Mouse (Mus musculus): ENCODE data around the gene Hltf.
A peak's percentile ranks its signal among the peaks of the same experiment; 100 is the strongest.
"Not testable (repeated sequence)": the region's sequence is repeated elsewhere in the genome, so short reads cannot be mapped to it uniquely, and the experiment has no call there.

The Hltf gene

GRCm38 (mm10) chr3:20104318-20104717, 46.7 kb downstream of the Hltf start:
- DNase-seq (ENCODE audit: low read depth, low spot score), result no peak

GRCm38 (mm10) chr3:20104776-20105175, 47.2 kb downstream of the Hltf start:
- DNase-seq (ENCODE audit: low read depth, low spot score), result no peak

DNA sequence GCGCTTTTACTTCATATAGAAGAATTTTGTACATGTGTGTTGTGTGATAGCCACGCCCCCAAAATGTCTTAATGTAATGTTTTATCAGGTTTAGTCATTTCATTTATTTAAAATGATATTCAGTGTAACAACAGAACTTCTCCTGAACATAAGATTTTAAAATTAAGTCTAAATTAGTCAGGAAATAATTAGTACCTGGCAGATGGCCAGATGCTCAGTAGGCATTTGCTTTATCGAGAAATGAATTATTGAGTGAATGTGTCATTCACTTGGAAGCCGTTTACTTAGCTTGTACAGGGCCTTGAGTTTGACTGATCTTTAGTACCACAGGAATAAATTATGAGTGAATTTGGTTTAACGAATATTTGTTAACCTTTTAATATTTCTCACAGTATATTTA, 51.3 kb downstream of the Hltf start:
- no peak for DNase-seq (ENCODE audit: low read depth, low spot score)

- no peak for DNase-seq (ENCODE audit: low read depth, low spot score)
Measured at GRCm38 (mm10) chr3:20111913-20112312, 54.3 kb downstream of the Hltf start.

DNA sequence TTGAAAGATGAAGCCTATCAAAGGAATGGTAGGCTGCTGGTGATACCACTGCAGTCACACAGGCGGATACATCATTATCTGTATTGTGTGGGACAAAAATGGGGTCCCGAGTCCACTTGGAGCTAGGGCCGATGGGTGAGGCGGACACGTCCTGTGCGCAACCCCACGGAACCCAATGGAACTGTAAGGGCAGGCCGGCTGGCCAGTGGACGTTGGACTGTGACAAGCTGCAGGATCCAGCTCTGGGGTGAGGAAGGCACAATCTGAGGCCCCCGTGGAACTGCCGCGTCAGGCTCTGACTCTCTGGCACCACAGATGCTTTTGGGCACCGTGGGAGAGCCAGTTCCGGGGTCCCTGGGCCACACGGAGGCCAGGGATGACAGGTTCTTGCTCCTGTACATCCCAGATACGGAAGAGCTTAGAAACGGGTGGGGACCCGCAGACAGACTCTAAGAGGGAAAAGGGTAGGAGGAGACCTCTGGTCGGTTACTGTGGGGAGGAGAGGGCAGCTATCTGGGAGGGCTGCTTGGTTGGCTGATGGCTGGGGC, 61.5 kb downstream of the Hltf start:
- no peak for DNase-seq (ENCODE audit: low read depth, low spot score)

DNA sequence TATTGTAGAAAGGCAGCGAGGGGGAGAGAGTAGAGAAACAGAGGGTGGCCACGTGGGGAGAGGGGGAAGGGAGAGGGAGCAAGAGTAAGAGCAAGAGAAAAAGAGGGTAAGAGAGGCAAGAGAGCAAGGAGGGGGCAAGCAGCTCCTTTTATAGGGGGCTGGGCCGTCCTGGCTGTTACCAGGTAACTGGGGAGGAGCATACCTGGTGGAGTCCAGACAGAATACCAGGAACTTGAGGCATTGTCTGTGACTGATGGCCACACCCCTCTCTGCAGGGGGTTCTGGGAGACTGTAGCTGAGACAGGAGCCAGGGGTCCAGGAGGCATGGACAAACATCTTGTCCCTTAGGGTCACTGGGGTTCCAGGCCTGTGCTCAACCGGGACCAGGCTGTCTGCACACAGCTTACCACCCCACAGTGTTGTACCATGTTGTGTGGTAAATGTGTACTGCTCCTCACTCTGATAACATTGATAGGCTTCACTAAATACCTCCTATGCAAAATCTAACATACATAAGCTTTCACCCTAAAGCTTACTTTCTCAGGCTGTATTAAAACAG, 62.2 kb downstream of the Hltf start:
- no peak for DNase-seq (ENCODE audit: low read depth, low spot score)

GRCm38 (mm10) chr3:20121582-20121981, 64.0 kb downstream of the Hltf start:
- DNase-seq (ENCODE audit: low read depth, low spot score), result not testable (repeated sequence)

- DNase-seq (ENCODE audit: low read depth, low spot score), result no peak
Measured at GRCm38 (mm10) chr3:20125604-20126003, 68.0 kb downstream of the Hltf start.

- no peak for DNase-seq (ENCODE audit: low read depth, low spot score)
Measured at GRCm38 (mm10) chr3:20127047-20127595, 69.5 kb downstream of the Hltf start.

DNA sequence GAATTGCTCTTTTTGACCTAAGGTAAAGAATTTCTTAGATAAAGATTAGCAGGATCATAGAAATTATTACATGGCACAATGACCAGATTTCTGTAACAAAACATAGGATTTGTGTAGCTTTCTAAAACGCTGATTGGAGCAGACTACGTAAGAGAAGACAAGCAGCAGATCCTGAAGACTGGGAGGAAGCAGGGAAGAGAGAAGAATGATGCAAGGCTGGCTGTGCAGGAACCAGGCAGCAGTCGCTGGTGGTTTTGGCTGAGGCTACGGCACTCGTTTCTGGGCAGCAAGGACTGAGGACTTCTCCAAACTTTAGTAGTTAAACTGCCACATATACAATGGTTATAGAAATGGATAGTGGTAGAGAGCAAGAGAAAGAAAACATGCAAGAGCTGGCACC, 71.9 kb downstream of the Hltf start:
- DNase-seq (ENCODE audit: low read depth, low spot score), result no peak

GRCm38 (mm10) chr3:20130456-20131349, 73.1 kb downstream of the Hltf start:
- no peak for DNase-seq (ENCODE audit: low read depth, low spot score)

DNA sequence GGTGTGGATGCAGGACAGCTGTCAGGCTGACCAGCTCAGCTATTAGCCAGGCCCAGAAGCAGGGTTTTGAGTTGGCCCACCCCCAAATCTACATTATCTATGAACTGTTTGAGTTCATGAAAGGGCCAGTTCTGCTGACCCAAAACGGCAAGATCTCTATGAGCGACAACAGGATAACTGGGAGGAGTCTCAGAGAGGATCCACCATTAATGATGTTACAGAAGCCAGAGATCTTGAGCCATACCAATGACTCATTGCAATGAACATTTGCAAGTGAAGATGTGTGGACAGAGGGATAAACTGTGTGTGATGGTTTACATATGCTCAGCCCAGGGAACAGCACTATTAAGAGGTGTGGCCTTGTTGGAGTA, 73.7 kb downstream of the Hltf start:
- DNase-seq (ENCODE audit: low read depth, low spot score), result no peak

- no peak for DNase-seq (ENCODE audit: low read depth, low spot score)
Measured at GRCm38 (mm10) chr3:20132731-20133130, 75.1 kb downstream of the Hltf start.

DNA sequence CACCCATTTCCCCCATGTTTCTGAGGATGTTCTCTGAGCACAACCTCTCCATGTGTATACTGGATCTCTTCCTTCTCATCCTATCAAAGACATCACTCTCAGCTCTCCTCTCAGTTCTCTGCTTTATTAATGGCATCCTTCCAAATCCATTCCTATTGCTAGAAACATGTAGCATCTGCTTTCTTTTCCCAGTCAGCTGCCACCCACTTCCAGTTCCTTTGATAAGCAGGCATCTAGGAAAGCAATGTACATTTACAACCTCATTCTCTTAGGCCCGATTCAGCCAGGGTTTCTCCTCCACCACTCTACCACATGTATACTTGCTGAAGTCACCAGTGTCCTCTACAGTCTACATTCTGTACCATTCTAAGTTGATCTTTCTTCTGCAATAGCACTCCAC, 76.1 kb downstream of the Hltf start:
- DNase-seq (ENCODE audit: low read depth, low spot score), result peak; percentile 59

DNA sequence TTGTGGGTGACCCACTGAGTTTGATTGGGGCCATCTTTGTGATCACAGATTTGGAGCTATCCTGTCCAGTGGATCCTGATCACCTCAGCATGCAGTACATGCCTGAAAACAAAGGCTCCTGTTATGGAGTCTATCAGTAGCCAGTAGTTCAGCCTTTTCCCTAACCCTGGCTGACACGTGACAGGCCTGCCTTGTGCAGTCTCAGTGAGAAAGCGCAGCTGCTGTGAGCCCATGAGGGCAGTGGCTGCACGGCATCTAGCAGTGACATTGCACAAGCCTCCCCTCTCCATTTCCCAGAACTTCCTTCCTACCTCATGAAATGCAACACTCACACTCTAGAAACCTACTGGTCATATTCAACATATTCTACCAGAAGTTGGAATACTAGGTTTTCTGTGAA, 76.9 kb downstream of the Hltf start:
- no peak for DNase-seq (ENCODE audit: low read depth, low spot score)

DNA sequence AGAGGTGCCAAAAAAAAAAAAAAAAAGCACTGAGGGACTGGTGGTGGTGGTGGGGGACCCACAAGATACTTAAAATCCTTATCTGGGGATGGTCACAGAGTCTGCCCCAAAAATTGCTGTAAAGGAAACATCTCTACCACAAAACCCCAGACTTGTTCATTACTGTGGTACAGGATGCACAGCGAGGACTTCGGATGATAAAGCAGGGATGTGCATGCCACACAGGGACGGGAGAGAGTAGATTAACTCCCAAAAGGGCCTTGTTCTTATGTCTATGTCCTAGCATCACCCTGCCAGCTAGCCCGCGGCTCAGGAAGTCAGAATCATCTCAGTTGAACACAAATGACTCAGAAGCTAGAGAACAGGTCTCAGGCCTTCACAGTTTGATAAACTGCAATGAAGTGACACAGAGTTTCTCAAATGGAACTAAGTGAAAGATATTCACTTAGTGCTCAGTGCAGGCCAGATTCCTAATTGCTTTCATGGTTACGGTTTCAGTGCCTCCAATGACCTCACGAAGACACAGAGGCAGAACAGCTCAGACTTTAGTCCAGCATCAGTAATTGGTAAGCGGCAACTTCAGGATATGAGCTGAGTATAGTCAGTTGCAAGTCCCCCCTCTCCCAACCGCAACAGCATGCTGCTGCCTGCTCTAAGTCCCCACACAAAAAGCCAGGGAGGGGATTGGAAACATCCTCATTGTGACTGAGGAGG, 79.4 kb downstream of the Hltf start:
- no peak for DNase-seq (ENCODE audit: low read depth, low spot score)

DNA sequence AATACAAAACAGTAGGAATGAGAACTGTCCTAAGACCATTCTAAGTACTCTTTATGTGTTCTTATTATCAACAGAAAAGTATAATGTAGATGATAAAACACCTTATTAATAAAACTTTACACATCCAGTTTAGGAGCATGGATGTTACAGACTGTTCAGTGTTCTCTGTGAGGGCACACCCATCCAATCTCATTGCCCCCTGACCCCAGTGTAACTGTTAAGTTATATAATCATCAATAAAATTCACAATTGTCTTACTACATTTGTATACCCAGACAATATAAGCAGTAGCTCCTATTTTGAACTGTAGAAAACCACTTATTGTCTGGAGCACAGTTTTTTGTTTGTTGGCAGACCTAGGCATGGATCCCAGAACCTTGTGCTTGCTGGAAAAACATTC, 83.6 kb downstream of the Hltf start:
- no peak for DNase-seq (ENCODE audit: low read depth, low spot score)

DNA sequence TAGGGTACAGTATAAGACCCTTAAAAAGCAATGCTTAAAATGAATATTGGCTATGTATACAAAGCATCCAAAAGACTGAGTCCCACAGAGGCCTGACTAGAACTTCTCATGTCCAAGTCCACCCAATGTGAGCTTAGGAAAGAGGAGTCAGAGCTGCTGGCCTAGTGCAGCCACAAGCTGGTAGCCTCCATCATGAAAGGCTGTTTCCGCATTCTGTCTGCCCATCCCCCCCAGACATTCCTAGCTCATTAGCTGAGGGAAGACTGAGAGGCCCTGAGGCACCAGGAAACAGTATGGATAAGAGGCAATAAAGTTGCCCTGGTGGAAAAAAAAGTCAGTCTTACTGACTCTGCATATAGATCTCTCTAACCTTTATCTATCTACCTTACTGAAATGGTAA, 84.1 kb downstream of the Hltf start:
- DNase-seq (ENCODE audit: low read depth, low spot score), result no peak

GRCm38 (mm10) chr3:20142101-20142500, 84.5 kb downstream of the Hltf start:
- no peak for DNase-seq (ENCODE audit: low read depth, low spot score)

- no peak for DNase-seq (ENCODE audit: low read depth, low spot score)
Measured at GRCm38 (mm10) chr3:20142576-20142975, 85.0 kb downstream of the Hltf start.

DNA sequence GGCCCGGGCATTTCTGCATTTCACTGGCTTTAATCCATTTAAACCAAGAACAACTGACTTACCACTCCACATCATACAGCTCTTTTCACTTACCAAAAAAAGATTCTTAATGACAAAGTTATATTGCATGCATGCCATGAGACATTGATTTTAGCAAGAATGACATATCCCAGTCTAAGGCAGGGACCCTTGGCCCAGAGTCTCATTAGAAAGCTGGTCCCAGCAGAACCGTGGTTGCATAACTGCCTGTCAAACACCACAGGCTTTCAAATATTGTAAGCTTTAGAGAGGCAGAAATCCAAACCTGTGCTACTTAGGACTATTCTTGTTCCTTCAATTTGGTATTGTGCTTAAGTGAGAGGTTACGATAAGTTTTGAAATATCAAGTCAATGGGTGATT, 86.1 kb downstream of the Hltf start:
- DNase-seq (ENCODE audit: low read depth, low spot score), result no peak

GRCm38 (mm10) chr3:20144401-20144800, 86.8 kb downstream of the Hltf start:
- DNase-seq (ENCODE audit: low read depth, low spot score), result no peak
